Mouse (Mus musculus): ENCODE data around the gene Lyrm9. TPM values are rescaled to one million over a fixed set of nuclear protein-coding genes. Genes with fewer than 3 reads are reported as not detected.

Gene Lyrm9
- total and polyA plus RNA-seq, 2 experiments: 15.2 to 17.7 TPM

DNA sequence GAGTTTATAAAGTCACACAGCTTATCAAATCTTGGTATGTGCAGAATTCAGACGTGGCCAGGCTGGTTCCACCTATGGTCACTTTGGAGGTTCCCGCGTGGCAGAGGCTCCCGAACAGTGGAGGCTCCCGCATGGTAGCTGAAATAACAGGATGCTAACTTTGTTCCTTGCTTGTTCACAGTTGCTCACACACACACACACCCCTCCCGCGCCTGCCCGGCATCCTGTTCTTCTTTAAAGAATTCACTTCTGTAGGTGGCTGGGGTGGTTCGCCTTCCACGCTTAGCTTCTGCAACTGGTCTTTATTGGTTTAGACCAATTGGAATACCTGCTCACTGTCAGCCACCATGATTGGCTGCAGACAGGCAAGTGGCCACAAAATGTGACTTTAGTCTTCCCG, 33.3 kb upstream of the Lyrm9 start:
- Histone ChIP-seq H3K36me3 (ENCODE audit: control insufficient read depth, insufficient read depth, low read length) (no peaks in the 10 kb centered on the region), H3K27me3 (ENCODE audit: control insufficient read depth, insufficient read depth, low read length) (no peaks in the 10 kb centered on the region), H3K27ac (replicated peaks; ENCODE audit: insufficient read depth, low read depth, low read length) (no peak overlapping the region), H3K79me2 (ENCODE audit: control insufficient read depth, insufficient read depth, low read length) (no peaks in the 10 kb centered on the region), H3K4me3 (ENCODE audit: insufficient read depth, low read depth, low read length) (no peak overlapping the region), H3K9ac (ENCODE audit: low read depth, low read length) (no peak overlapping the region), H3K4me1 (ENCODE audit: control insufficient read depth, insufficient read depth, low read length) (no peaks in the 10 kb centered on the region)
- WGBS: 88% methylated on average over 11 of the region's 11 CpGs
- DNase-seq (ENCODE audit: extremely low read depth, low read depth, low spot score): no peak
- TF ChIP-seq CTCF (IDR thresholded peaks at IDR 0.05; ENCODE audit: low read depth, low read length) (no peak), POLR2A (IDR thresholded peaks at IDR 0.05; ENCODE audit: extremely low read depth, insufficient read depth, low read length) (no peak)

DNA sequence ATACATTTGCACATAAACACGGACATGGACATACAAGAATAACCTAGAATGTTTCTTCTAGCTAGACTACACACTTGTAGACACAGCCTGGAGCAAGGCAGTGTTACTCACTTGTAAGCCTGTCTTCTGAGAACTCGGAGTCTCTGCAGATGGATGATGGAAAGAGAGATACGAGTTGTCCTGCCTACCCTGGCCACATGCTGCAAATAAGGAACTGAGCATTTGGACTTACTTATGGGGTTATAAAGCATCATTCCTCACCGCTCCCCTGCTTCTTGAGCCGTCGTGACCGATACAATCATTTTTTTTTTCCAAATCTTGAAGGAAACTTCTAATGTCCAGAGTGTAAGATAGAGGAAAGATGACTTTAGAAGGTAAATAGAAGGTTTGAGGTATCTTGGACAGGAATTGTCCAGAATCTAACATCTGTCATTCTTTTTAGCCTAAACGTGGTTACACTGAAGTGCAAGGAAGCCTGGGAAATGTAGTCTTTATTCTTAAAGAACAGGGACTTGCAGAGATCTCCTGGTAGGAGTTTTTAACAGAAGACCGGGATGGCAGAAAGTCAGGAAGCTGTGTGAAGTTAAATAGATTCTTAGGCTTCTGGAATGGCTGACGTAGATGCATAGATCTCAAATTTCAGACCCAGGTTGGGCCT, 30.2 kb upstream of the Lyrm9 start:
- H3K4me1 ChIP-seq (ENCODE audit: control insufficient read depth, insufficient read depth, low read length): no peaks in the 10 kb centered on the region
- TF ChIP-seq CTCF (IDR thresholded peaks at IDR 0.05; ENCODE audit: low read depth, low read length) (no peak), POLR2A (IDR thresholded peaks at IDR 0.05; ENCODE audit: extremely low read depth, insufficient read depth, low read length) (no peak)
- H3K27ac ChIP-seq (replicated peaks; ENCODE audit: insufficient read depth, low read depth, low read length): no peak overlapping the region
- no peak for DNase-seq (ENCODE audit: extremely low read depth, low read depth, low spot score)
- WGBS: 86% methylated on average over 10 of the region's 10 CpGs
- no peaks in the 10 kb centered on the region for H3K27me3 ChIP-seq (ENCODE audit: control insufficient read depth, insufficient read depth, low read length)
- no peaks in the 10 kb centered on the region for H3K36me3 ChIP-seq (ENCODE audit: control insufficient read depth, insufficient read depth, low read length)
- H3K4me3 ChIP-seq (ENCODE audit: insufficient read depth, low read depth, low read length): no peak overlapping the region
- no peaks in the 10 kb centered on the region for H3K79me2 ChIP-seq (ENCODE audit: control insufficient read depth, insufficient read depth, low read length)
- no peak overlapping the region for H3K9ac ChIP-seq (ENCODE audit: low read depth, low read length)

DNA sequence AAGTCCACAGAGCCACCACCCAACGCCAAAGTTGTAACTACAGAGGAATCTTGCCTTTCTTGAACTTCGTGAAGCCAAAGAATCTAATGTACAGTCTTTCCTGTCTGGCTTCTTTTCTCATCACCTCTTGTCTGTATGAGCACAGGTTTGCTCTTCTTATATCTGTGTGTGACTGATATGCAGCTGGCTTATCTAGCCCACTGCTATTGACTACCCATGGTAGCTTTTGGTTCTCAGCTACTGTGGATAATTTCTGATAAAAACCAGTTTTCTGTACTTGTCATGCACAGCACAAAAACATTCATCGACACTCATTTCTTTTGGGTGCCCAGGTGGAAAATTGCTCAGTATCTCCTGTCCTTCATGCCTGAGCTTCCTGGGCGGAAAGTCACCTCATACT, 25.3 kb upstream of the Lyrm9 start:
- no peak for TF ChIP-seq CTCF (IDR thresholded peaks at IDR 0.05; ENCODE audit: low read depth, low read length)
- no peak for TF ChIP-seq POLR2A (IDR thresholded peaks at IDR 0.05; ENCODE audit: extremely low read depth, insufficient read depth, low read length)
- Histone ChIP-seq H3K27me3 (ENCODE audit: control insufficient read depth, insufficient read depth, low read length) (no peaks in the 10 kb centered on the region), H3K27ac (replicated peaks; ENCODE audit: insufficient read depth, low read depth, low read length) (no peak overlapping the region), H3K4me1 (ENCODE audit: control insufficient read depth, insufficient read depth, low read length) (0 out of 2 replicates have a peak, but pooled peaks cover 2% of the 10 kb centered on the region), H3K79me2 (ENCODE audit: control insufficient read depth, insufficient read depth, low read length) (no peaks in the 10 kb centered on the region), H3K4me3 (ENCODE audit: insufficient read depth, low read depth, low read length) (no peak overlapping the region), H3K36me3 (ENCODE audit: control insufficient read depth, insufficient read depth, low read length) (no peaks in the 10 kb centered on the region), H3K9ac (ENCODE audit: low read depth, low read length) (no peak overlapping the region)
- WGBS: 96% methylated on average over 4 of the region's 4 CpGs
- no peak for DNase-seq (ENCODE audit: extremely low read depth, low read depth, low spot score)

DNA sequence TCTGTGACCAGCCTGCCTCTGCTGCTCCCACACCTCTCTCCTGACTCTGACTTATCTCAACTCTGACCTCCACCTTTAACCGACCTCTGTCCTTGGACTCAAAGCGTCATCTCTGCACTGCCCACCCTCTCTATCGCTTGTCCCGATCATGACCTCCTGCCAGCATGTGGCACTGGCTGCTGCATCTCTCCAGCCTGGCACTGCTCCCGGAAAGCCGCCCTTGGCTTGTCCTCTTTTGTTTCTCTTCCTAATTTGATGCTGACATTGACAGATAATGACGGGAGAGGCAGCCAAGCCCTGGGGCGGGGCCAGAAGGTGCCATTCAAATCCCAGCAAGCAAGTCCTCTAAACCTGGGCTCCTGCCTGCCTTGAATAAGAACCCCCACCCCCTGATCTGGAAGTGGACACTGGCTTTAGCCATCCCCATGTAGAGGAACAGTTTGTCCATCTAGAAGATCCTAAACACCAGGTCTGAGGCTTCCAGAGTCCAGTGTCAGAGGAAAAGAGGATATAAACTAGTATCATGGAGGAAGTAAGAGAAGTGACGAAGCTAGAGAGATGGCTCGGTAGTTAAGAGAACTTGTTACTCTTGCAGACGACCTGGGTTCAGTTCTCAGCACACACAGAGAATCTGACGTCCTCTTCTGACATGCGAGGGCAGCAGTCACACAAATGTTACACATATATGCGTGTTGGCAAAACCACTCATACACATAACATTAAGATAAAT, 22.6 kb upstream of the Lyrm9 start:
- 43% methylated on average over 14 of the region's 14 CpGs for WGBS

DNA sequence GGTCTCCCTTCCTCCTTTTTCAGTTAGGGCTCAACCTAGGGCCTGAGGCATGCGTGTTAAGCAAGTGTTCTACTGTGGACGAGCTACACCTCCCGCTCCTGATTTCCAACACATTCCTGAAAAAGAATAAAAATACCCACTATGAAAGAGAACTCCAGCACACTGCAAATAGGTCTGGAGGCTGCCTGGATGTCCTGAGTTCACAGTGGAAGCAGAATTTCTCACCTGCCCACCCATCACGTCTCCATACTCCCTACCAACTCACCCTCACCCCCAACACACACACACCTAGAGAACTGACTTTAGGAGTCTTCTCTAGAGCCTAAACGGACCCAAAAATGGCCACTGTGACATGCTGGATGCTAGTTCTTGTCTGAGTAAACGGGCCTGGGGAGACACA, 21.8 kb upstream of the Lyrm9 start:
- Histone ChIP-seq H3K4me3 (ENCODE audit: insufficient read depth, low read depth, low read length) (no peak overlapping the region), H3K4me1 (ENCODE audit: control insufficient read depth, insufficient read depth, low read length) (peaks cover 5% of the 10 kb centered on the region; the same call in 1 of the 2 replicates), H3K9ac (ENCODE audit: low read depth, low read length) (no peak overlapping the region), H3K36me3 (ENCODE audit: control insufficient read depth, insufficient read depth, low read length) (no peaks in the 10 kb centered on the region), H3K27me3 (ENCODE audit: control insufficient read depth, insufficient read depth, low read length) (no peaks in the 10 kb centered on the region), H3K27ac (replicated peaks; ENCODE audit: insufficient read depth, low read depth, low read length) (no peak overlapping the region), H3K79me2 (ENCODE audit: control insufficient read depth, insufficient read depth, low read length) (no peaks in the 10 kb centered on the region)
- no peak for TF ChIP-seq POLR2A (IDR thresholded peaks at IDR 0.05; ENCODE audit: extremely low read depth, insufficient read depth, low read length)
- TF ChIP-seq CTCF (IDR thresholded peaks at IDR 0.05; ENCODE audit: low read depth, low read length): no peak
- DNase-seq (ENCODE audit: extremely low read depth, low read depth, low spot score): no peak
- 95% methylated on average over 6 of the region's 6 CpGs for WGBS

More for the DNA sequence above, 22.6 kb upstream of the Lyrm9 start:
- DNase-seq (ENCODE audit: extremely low read depth, low read depth, low spot score): peak; percentile 94
- Histone ChIP-seq H3K36me3 (ENCODE audit: control insufficient read depth, insufficient read depth, low read length) (no peaks in the 10 kb centered on the region), H3K4me3 (ENCODE audit: insufficient read depth, low read depth, low read length) (no peak overlapping the region), H3K9ac (ENCODE audit: low read depth, low read length) (no peak overlapping the region), H3K4me1 (ENCODE audit: control insufficient read depth, insufficient read depth, low read length) (peaks cover 5% of the 10 kb centered on the region; the same call in 1 of the 2 replicates), H3K79me2 (ENCODE audit: control insufficient read depth, insufficient read depth, low read length) (no peaks in the 10 kb centered on the region), H3K27me3 (ENCODE audit: control insufficient read depth, insufficient read depth, low read length) (no peaks in the 10 kb centered on the region), H3K27ac (replicated peaks; ENCODE audit: insufficient read depth, low read depth, low read length) (no peak overlapping the region)
- TF ChIP-seq POLR2A (IDR thresholded peaks at IDR 0.05; ENCODE audit: extremely low read depth, insufficient read depth, low read length): no peak
- no peak for TF ChIP-seq CTCF (IDR thresholded peaks at IDR 0.05; ENCODE audit: low read depth, low read length)

DNA sequence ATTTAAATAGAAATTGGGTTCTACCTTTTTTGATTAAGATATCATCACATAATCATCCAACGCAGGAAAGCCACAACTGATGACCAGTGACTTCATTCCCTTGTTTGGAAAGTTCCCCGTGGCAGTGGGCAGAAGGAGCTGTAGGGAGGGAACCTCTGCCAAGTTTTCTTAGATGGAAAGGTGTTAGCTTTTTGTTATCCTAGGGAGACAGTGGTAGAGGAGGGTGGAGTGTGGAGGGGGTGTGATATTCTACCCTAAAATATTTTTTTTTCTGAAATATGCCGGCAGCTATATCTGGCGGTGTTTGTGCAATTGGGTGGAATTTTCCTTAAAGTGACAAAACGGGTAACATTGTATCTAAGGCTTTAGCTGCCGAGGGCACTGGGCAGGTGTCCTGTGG, 21.2 kb upstream of the Lyrm9 start:
- WGBS: 86% methylated on average over 6 of the region's 6 CpGs
- H3K27ac ChIP-seq (replicated peaks; ENCODE audit: insufficient read depth, low read depth, low read length): no peak overlapping the region
- H3K4me3 ChIP-seq (ENCODE audit: insufficient read depth, low read depth, low read length): no peak overlapping the region
- no peaks in the 10 kb centered on the region for H3K36me3 ChIP-seq (ENCODE audit: control insufficient read depth, insufficient read depth, low read length)
- no peaks in the 10 kb centered on the region for H3K79me2 ChIP-seq (ENCODE audit: control insufficient read depth, insufficient read depth, low read length)
- DNase-seq (ENCODE audit: extremely low read depth, low read depth, low spot score): no peak
- H3K9ac ChIP-seq (ENCODE audit: low read depth, low read length): no peak overlapping the region
- peaks cover 5% of the 10 kb centered on the region; the same call in 1 of the 2 replicates for H3K4me1 ChIP-seq (ENCODE audit: control insufficient read depth, insufficient read depth, low read length)
- no peaks in the 10 kb centered on the region for H3K27me3 ChIP-seq (ENCODE audit: control insufficient read depth, insufficient read depth, low read length)
- TF ChIP-seq CTCF (IDR thresholded peaks at IDR 0.05; ENCODE audit: low read depth, low read length): no peak
- TF ChIP-seq POLR2A (IDR thresholded peaks at IDR 0.05; ENCODE audit: extremely low read depth, insufficient read depth, low read length): no peak
